Mouse (Mus musculus) hindbrain, embryonic 14.5 days (tissue): ENCODE measurements around the gene Xkr7. TPM values are rescaled to one million over a fixed set of nuclear protein-coding genes. Genes with fewer than 3 reads are reported as not detected.
A peak's percentile ranks its signal among the peaks of the same experiment; 100 is the strongest.

Source experiments
- ATAC-seq: fragments of 200-750 bp; cut with Nextera tagmentation; 2 replicates; pipeline ENCODE4 v1.8.0; 2017; ENCODE audit warnings: moderate number of reproducible peaks, mild to moderate bottlenecking, moderate TSS enrichment, moderate library complexity; ENCODE audit not compliant: low FRiP score
- DNase-seq: peaks from one replicate; pipeline ENCODE4 v3.0.0-alpha.2; 2015; ENCODE audit warnings: low spot score
- H3K27ac ChIP-seq: fragments of 300-500 bp; sonication (generic); 2 replicates; pipeline ENCODE4 v1.5.1; 2014; ENCODE audit warnings: mild to moderate bottlenecking, moderate library complexity
- H3K27me3 ChIP-seq: fragments of 300-500 bp; sonication (generic); 2 replicates; pipeline ENCODE4 v1.6.1; 2014; ENCODE audit warnings: mild to moderate bottlenecking, low read length, mixed read lengths; ENCODE audit not compliant: control insufficient read depth, insufficient read depth
- H3K36me3 ChIP-seq: fragments of 300-500 bp; sonication (generic); replicated peaks from 2 replicates; pipeline ENCODE4 v1.6.1; 2014; ENCODE audit not compliant: control insufficient read depth, insufficient read depth
- H3K4me1 ChIP-seq: fragments of 300-500 bp; sonication (generic); replicated peaks from 2 replicates; pipeline ENCODE4 v1.6.1; 2014; ENCODE audit warnings: antibody characterized with exemption, low read length, mixed read lengths; ENCODE audit not compliant: control insufficient read depth, insufficient read depth
- H3K4me2 ChIP-seq: fragments of 300-500 bp; sonication (generic); replicated peaks from 2 replicates; pipeline ENCODE4 v1.6.1; 2014; ENCODE audit warnings: mild to moderate bottlenecking, moderate library complexity
- H3K4me3 ChIP-seq: fragments of 300-500 bp; sonication (generic); replicated peaks from 2 replicates; pipeline ENCODE4 v1.5.1; 2014; ENCODE audit warnings: mild to moderate bottlenecking, low read length
- H3K9ac ChIP-seq: fragments of 300-500 bp; sonication (generic); 2 replicates; pipeline ENCODE4 v1.6.1; 2014
- H3K9me3 ChIP-seq: fragments of 300-500 bp; sonication (generic); 2 replicates; pipeline ENCODE4 v1.6.1; 2016; ENCODE audit warnings: low read length; ENCODE audit not compliant: control insufficient read depth
- WGBS: fragments of 180-500 bp; shearing (Covaris S2); extraction: QIAGEN DNeasy Blood & Tissue Kit; methylation state at CpG from one replicate; pipeline ENCODE4 v1.1.7; 2014; 5-methylcytosine and 5-hydroxymethylcytosine counted together
- polyA plus RNA-seq: library from polyadenylated mRNA; unstranded; fragments of >200 nt; fragmentation: Nextera tagmentation; extraction: Ambion mirVana; gene quantifications from 2 replicates; pipeline ENCODE4 v1.2.1, GENCODE M21; 2014

Xkr7 gene
- polyA plus RNA-seq, 1 experiment from 2014 or later, result 0.84 TPM

DNA sequence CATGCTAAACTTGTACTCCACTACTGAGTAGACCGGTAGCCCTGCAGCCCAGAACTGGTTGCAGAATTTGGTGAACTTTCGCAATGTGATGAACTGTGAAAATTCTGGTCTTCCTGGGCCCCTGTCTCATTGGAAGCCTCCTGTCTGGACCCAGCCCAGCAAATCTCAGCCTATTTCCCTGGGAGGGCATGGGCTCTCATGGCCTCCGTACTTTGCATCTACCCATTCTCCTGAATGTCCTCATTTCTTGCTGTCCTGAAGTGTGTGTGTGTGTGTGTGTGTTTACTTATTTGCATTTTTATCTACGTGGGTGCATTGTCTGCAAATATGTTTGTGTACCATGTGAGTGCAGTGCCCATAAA is 18.3 kb downstream of the Xkr7 start:
- 76% methylated on average over 4 of the region's 4 CpGs for WGBS

GRCm38 (mm10) chr2:153051095-153051494 is 19.4 kb downstream of the Xkr7 start:
- no peak overlapping the region for H3K27ac ChIP-seq
- H3K9me3 ChIP-seq, result no peaks in the 10 kb centered on the region
- H3K4me1 ChIP-seq, result peaks cover 15% of the 10 kb centered on the region
- H3K27me3 ChIP-seq, result peaks cover 12% of the 10 kb centered on the region
- no peak for ATAC-seq
- H3K4me2 ChIP-seq, result no peak overlapping the region
- peaks cover 23% of the 10 kb centered on the region for H3K36me3 ChIP-seq
- WGBS, result 90% methylated on average over 6 of the region's 6 CpGs
- no peak for DNase-seq
- no peak overlapping the region for H3K9ac ChIP-seq
- H3K4me3 ChIP-seq, result no peak overlapping the region

More for the DNA sequence above, 18.3 kb downstream of the Xkr7 start:
- H3K27ac ChIP-seq, result peak overlapping the region; percentile 82
- DNase-seq, result no peak
- H3K4me2 ChIP-seq, result no peak overlapping the region
- H3K4me3 ChIP-seq, result no peak overlapping the region
- peaks cover 12% of the 10 kb centered on the region for H3K27me3 ChIP-seq
- no peak overlapping the region for H3K9ac ChIP-seq
- H3K4me1 ChIP-seq, result peaks cover 15% of the 10 kb centered on the region
- H3K9me3 ChIP-seq, result no peaks in the 10 kb centered on the region
- ATAC-seq, result no peak
- peaks cover 12% of the 10 kb centered on the region for H3K36me3 ChIP-seq

- WGBS, result 82% methylated on average over 9 of the region's 9 CpGs
- H3K36me3 ChIP-seq, result peaks cover 27% of the 10 kb centered on the region
- ATAC-seq, result no peak
- no peaks in the 10 kb centered on the region for H3K9me3 ChIP-seq
- no peak overlapping the region for H3K4me3 ChIP-seq
- H3K27me3 ChIP-seq, result peaks cover 12% of the 10 kb centered on the region
- H3K4me2 ChIP-seq, result no peak overlapping the region
- H3K27ac ChIP-seq, result no peak overlapping the region
- peaks cover 15% of the 10 kb centered on the region for H3K4me1 ChIP-seq
- DNase-seq, result no peak
- H3K9ac ChIP-seq, result no peak overlapping the region
These were observed 19.9 kb downstream of the Xkr7 start for GRCm38 (mm10) chr2:153051537-153051936.

GRCm38 (mm10) chr2:153052700-153053351 is 21.2 kb downstream of the Xkr7 start:
- DNase-seq, result no peak
- H3K27ac ChIP-seq, result no peak overlapping the region
- H3K9ac ChIP-seq, result no peak overlapping the region
- 10% methylated on average over 30 of the region's 30 CpGs for WGBS
- H3K9me3 ChIP-seq, result no peaks in the 10 kb centered on the region
- no peak overlapping the region; the same call in 1 of the 2 replicates for H3K4me2 ChIP-seq
- H3K36me3 ChIP-seq, result peaks cover 39% of the 10 kb centered on the region
- H3K4me3 ChIP-seq, result no peak overlapping the region
- no peak for ATAC-seq
- peaks cover 15% of the 10 kb centered on the region for H3K4me1 ChIP-seq
- peaks cover 12% of the 10 kb centered on the region for H3K27me3 ChIP-seq

- 94% methylated on average over 8 of the region's 8 CpGs for WGBS
These were observed 22.2 kb downstream of the Xkr7 start for GRCm38 (mm10) chr2:153053896-153054295.

GRCm38 (mm10) chr2:153055270-153055920 is 23.7 kb downstream of the Xkr7 start:
- Histone ChIP-seq H3K4me1 (no peaks in the 10 kb centered on the region), H3K4me3 (no peak overlapping the region), H3K4me2 (no peak overlapping the region), H3K9ac (no peak overlapping the region), H3K9me3 (no peaks in the 10 kb centered on the region), H3K27me3 (peaks cover 12% of the 10 kb centered on the region), H3K27ac (no peak overlapping the region), H3K36me3 (peaks cover 44% of the 10 kb centered on the region)
- 58% methylated on average over 6 of the region's 6 CpGs for whole genome bisulfite sequencing
- ATAC-seq (no peak), DNase-seq (no peak)

More at GRCm38 (mm10) chr2:153053896-153054295, 22.2 kb downstream of the Xkr7 start:
- Histone ChIP-seq H3K27ac (no peak overlapping the region), H3K27me3 (peaks cover 12% of the 10 kb centered on the region), H3K36me3 (peaks cover 39% of the 10 kb centered on the region), H3K4me2 (no peak overlapping the region), H3K9ac (no peak overlapping the region), H3K4me1 (peaks cover 12% of the 10 kb centered on the region), H3K4me3 (no peak overlapping the region), H3K9me3 (no peaks in the 10 kb centered on the region)
- ATAC-seq, result no peak
- no peak for DNase-seq

DNA sequence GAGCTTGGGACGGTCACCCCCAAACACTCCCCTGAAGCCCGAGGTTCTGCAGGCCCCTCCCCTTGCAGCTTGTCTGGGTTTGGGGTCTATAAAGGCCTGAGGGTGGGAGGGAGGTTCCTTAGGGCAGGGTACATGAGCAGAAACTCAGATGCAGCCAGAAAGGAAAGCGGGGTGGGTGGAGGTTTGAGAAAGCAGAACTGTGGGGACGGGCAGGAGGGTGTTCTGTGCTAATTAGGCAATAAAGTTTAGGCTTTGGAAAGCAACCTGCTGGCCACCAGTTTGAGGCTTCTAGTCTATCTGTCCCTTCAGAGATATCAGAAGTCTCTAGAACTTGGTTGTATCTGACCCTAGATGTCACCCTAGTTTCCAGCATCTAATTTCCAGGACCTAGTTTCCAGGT is 26.7 kb downstream of the Xkr7 start:
- H3K4me1 ChIP-seq, result peaks cover under 1% of the 10 kb centered on the region; the same call in 1 of the 2 replicates
- H3K4me3 ChIP-seq, result no peak overlapping the region
- H3K9me3 ChIP-seq, result no peaks in the 10 kb centered on the region
- H3K4me2 ChIP-seq, result no peak overlapping the region
- no peak overlapping the region for H3K9ac ChIP-seq
- ATAC-seq (no peak), DNase-seq (no peak)
- no peaks in the 10 kb centered on the region for H3K27me3 ChIP-seq
- 80% methylated on average over 4 of the region's 4 CpGs for WGBS
- no peak overlapping the region for H3K27ac ChIP-seq
- peaks cover 44% of the 10 kb centered on the region for H3K36me3 ChIP-seq

GRCm38 (mm10) chr2:153060216-153060615 is 28.6 kb downstream of the Xkr7 start:
- Histone ChIP-seq H3K4me3 (no peak overlapping the region), H3K36me3 (peaks cover 30% of the 10 kb centered on the region), H3K4me1 (peaks cover 8% of the 10 kb centered on the region; the same call in 1 of the 2 replicates), H3K27me3 (no peaks in the 10 kb centered on the region), H3K9ac (no peak overlapping the region), H3K9me3 (no peaks in the 10 kb centered on the region), H3K27ac (no peak overlapping the region), H3K4me2 (no peak overlapping the region)
- DNase-seq (no peak), ATAC-seq (no peak)
- WGBS, result 90% methylated on average over 7 of the region's 7 CpGs

- no peak for ATAC-seq
- 55% methylated on average over 3 of the region's 3 CpGs for WGBS
- Histone ChIP-seq H3K9me3 (no peaks in the 10 kb centered on the region), H3K4me2 (no peak overlapping the region), H3K36me3 (0 out of 2 replicates have a peak, but pooled peaks cover 5% of the 10 kb centered on the region), H3K4me3 (no peak overlapping the region), H3K27ac (no peak overlapping the region), H3K4me1 (peaks cover 8% of the 10 kb centered on the region; the same call in 1 of the 2 replicates), H3K27me3 (peaks cover 3% of the 10 kb centered on the region; the same call in 1 of the 2 replicates), H3K9ac (0 out of 2 replicates have a peak overlapping the region, but pooled peaks have one; percentile 11)
- no peak for DNase-seq
These were observed 31.7 kb downstream of the Xkr7 start for GRCm38 (mm10) chr2:153063394-153063793.
